ENCODE assay signal across 24 mouse cellular contexts in the genomic region with DNA sequence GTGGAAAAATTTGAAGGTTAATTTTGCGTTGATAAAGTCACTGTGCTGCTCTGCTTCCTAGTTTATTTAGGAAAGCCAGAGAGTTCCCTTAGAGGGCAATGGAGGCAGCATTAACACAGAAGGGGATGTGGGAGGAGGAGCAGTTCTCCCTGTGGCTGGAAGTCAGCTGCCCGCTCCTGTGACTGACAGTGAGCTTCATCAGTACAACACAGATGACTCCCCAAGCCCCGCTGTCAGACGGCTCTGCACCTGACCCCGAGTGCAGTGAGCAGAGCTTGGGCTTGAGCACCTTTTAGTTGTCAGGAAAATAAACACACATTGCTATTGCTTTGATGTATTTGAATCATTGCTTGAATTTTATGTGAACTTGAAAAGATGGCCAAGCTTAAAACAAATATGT.
DNase-seq lines count a peak whose midpoint lies in the region; ATAC-seq and TF ChIP-seq lines count a peak whose summit lies in the region.
"Had no signal": no experiment of that assay in that cellular context is flagged by ENCODE, and none has a peak within 500 bp of the region (broad histone marks: within the 10 kb centered on the region; RNA-seq: fewer than 3 reads in every experiment).

No protein-coding gene starts in this region.

- no peaks in the 10 kb centered on the region for H3K36me3 ChIP-seq in heart, postnatal 0 days (replicated peaks; ENCODE audit: control insufficient read depth, insufficient read depth, low read length)
- H3K36me3 ChIP-seq in heart, embryonic 11.5 days (ENCODE audit: control insufficient read depth, insufficient read depth, low read length) = no peaks in the 10 kb centered on the region
- no peaks in the 10 kb centered on the region for H3K36me3 ChIP-seq in midbrain, embryonic 13.5 days
- H3K36me3 ChIP-seq in midbrain, embryonic 16.5 days (ENCODE audit: control insufficient read depth, insufficient read depth, low read length) = no peaks in the 10 kb centered on the region
- no peaks in the 10 kb centered on the region for H3K36me3 ChIP-seq in hindbrain, postnatal 0 days (ENCODE audit: insufficient read depth, low read length)
- H3K36me3 ChIP-seq: hindbrain, embryonic 15.5 days; kidney, embryonic 15.5 days; limb, embryonic 13.5 days; liver, embryonic 12.5 days had no signal

- no peaks in the 10 kb centered on the region for H3K9me3 ChIP-seq in heart, postnatal 0 days (replicated peaks; ENCODE audit: control insufficient read depth, low read length)
- H3K9me3 ChIP-seq in heart, embryonic 11.5 days (replicated peaks; ENCODE audit: control insufficient read depth, low read length) = no peaks in the 10 kb centered on the region
- H3K9me3 ChIP-seq in midbrain, embryonic 13.5 days = no peaks in the 10 kb centered on the region
- H3K9me3 ChIP-seq in midbrain, embryonic 16.5 days (replicated peaks; ENCODE audit: control insufficient read depth, low read length, poor library complexity, severe bottlenecking) = no peaks in the 10 kb centered on the region
- H3K9me3 ChIP-seq in hindbrain, postnatal 0 days (ENCODE audit: low read length) = no peaks in the 10 kb centered on the region
- H3K9me3 ChIP-seq: forebrain, embryonic 10.5 days; hindbrain, embryonic 15.5 days; kidney, embryonic 15.5 days; limb, embryonic 13.5 days; liver, embryonic 12.5 days had no signal

- no peak overlapping the region for H3K9ac ChIP-seq in heart, postnatal 0 days (replicated peaks; ENCODE audit: low read depth, low read length)
- no peak overlapping the region for H3K9ac ChIP-seq in heart, embryonic 11.5 days (ENCODE audit: low read depth, low read length)
- no peak overlapping the region for H3K9ac ChIP-seq in midbrain, embryonic 13.5 days (replicated peaks)
- H3K9ac ChIP-seq in midbrain, embryonic 16.5 days (ENCODE audit: low read depth, low read length) = no peak overlapping the region
- H3K9ac ChIP-seq in hindbrain, postnatal 0 days (replicated peaks; ENCODE audit: low read length) = no peak overlapping the region
- H3K9ac ChIP-seq: forebrain, postnatal 0 days; hindbrain, embryonic 15.5 days; kidney, embryonic 15.5 days; limb, embryonic 13.5 days; liver, embryonic 12.5 days had no signal

- no peak for TF ChIP-seq EP300 in heart, postnatal 0 days (IDR thresholded peaks at IDR 0.05; ENCODE audit: low read depth)

- H3K4me2 ChIP-seq in heart, postnatal 0 days (ENCODE audit: low read depth, low read length) = no peak overlapping the region
- H3K4me2 ChIP-seq in heart, embryonic 11.5 days = no peak overlapping the region
- H3K4me2 ChIP-seq in midbrain, embryonic 13.5 days (replicated peaks) = no peak overlapping the region
- no peak overlapping the region for H3K4me2 ChIP-seq in midbrain, embryonic 16.5 days (ENCODE audit: low read length)
- H3K4me2 ChIP-seq in hindbrain, postnatal 0 days (ENCODE audit: low read depth, low read length) = no peak overlapping the region
- H3K4me2 ChIP-seq: hindbrain, embryonic 15.5 days; kidney, embryonic 15.5 days; limb, embryonic 13.5 days; liver, embryonic 12.5 days; midbrain, embryonic 11.5 days had no signal

- no peak for TF ChIP-seq CTCF in heart, postnatal 0 days (IDR thresholded peaks at IDR 0.05; ENCODE audit: low read depth)
- TF ChIP-seq CTCF in brain, embryonic 14.5 days (IDR thresholded peaks at IDR 0.05; ENCODE audit: borderline replicate concordance, extremely low read depth, insufficient read depth, insufficient read length) = no peak
- TF ChIP-seq CTCF in hindbrain, postnatal 0 days (IDR thresholded peaks at IDR 0.05; ENCODE audit: low read depth) = no peak

- TF ChIP-seq POLR2A in brain, embryonic 14.5 days (IDR thresholded peaks at IDR 0.05; ENCODE audit: borderline replicate concordance, extremely low read depth, insufficient read depth, insufficient read length, poor library complexity, severe bottlenecking) = no peak

- no peak overlapping the region for H3K27ac ChIP-seq in heart, postnatal 0 days (ENCODE audit: low read depth)
- H3K27ac ChIP-seq in heart, embryonic 11.5 days (ENCODE audit: low read depth, low read length) = no peak overlapping the region
- peak overlapping the region; percentile 53; the same call in 1 of the 2 replicates for H3K27ac ChIP-seq in midbrain, embryonic 13.5 days
- no peak overlapping the region for H3K27ac ChIP-seq in midbrain, embryonic 16.5 days (ENCODE audit: low read length)
- H3K27ac ChIP-seq in hindbrain, postnatal 0 days = no peak overlapping the region
- H3K27ac ChIP-seq: hindbrain, embryonic 15.5 days; kidney, embryonic 15.5 days; limb, embryonic 13.5 days; liver, embryonic 12.5 days had no signal

- H3K27me3 ChIP-seq in heart, postnatal 0 days (ENCODE audit: control insufficient read depth, insufficient read depth, low read length) = no peaks in the 10 kb centered on the region
- H3K27me3 ChIP-seq in heart, embryonic 11.5 days (ENCODE audit: control insufficient read depth, insufficient read depth, low read length) = no peaks in the 10 kb centered on the region
- no peaks in the 10 kb centered on the region for H3K27me3 ChIP-seq in midbrain, embryonic 13.5 days
- H3K27me3 ChIP-seq in midbrain, embryonic 16.5 days (ENCODE audit: control insufficient read depth, insufficient read depth, low read depth, low read length) = no peaks in the 10 kb centered on the region
- no peaks in the 10 kb centered on the region for H3K27me3 ChIP-seq in hindbrain, postnatal 0 days (ENCODE audit: insufficient read depth, low read length)
- H3K27me3 ChIP-seq: hindbrain, embryonic 15.5 days; kidney, embryonic 15.5 days; limb, embryonic 13.5 days; liver, embryonic 12.5 days had no signal

- no peak overlapping the region for H3K4me3 ChIP-seq in heart, postnatal 0 days (ENCODE audit: low read depth, low read length)
- no peak overlapping the region for H3K4me3 ChIP-seq in heart, embryonic 11.5 days (ENCODE audit: low read depth, low read length)
- no peak overlapping the region for H3K4me3 ChIP-seq in midbrain, embryonic 13.5 days (replicated peaks)
- no peak overlapping the region for H3K4me3 ChIP-seq in midbrain, embryonic 16.5 days (ENCODE audit: low read depth, low read length)
- no peak overlapping the region for H3K4me3 ChIP-seq in hindbrain, postnatal 0 days (ENCODE audit: low read length)
- H3K4me3 ChIP-seq: forebrain, embryonic 10.5 days; hindbrain, embryonic 15.5 days; kidney, embryonic 15.5 days; limb, embryonic 13.5 days; liver, embryonic 12.5 days had no signal

- peak; percentile 30 for DNase-seq in heart, postnatal 0 days (ENCODE audit: low spot score)
- DNase-seq in brain, embryonic 14.5 days (ENCODE audit: low read depth) = peak; percentile 31
- peak; percentile 15 for DNase-seq in hindbrain, postnatal 0 days (ENCODE audit: low spot score)
- no peak for DNase-seq in embryo, embryonic 10 days (ENCODE audit: low spot score)
- DNase-seq: adrenal gland, adult 2 months; cerebellum, adult 11-12 months; forebrain, postnatal 0 days; gastrocnemius, postnatal 14 days; kidney, adult 11 months; kidney, postnatal 36 days; layer of hippocampus, adult 9-11 months; lung, adult 18-20 months; lung, postnatal 10 days; right cerebral cortex, adult 18-20 months; right cerebral cortex, postnatal 4 days had no signal

- 42% methylated on average over 5 of the region's 5 CpGs for WGBS in heart, postnatal 0 days
- 42% methylated on average over 5 of the region's 5 CpGs for WGBS in heart, embryonic 11.5 days (ENCODE audit: insufficient replicate concordance)
- 58% methylated on average over 5 of the region's 5 CpGs for WGBS in midbrain, embryonic 13.5 days
- WGBS in midbrain, embryonic 16.5 days = 50% methylated on average over 5 of the region's 5 CpGs
- 41% methylated on average over 5 of the region's 5 CpGs for WGBS in hindbrain, postnatal 0 days

- peaks cover 13% of the 10 kb centered on the region for H3K4me1 ChIP-seq in heart, postnatal 0 days (ENCODE audit: control insufficient read depth, insufficient read depth)
- H3K4me1 ChIP-seq in heart, embryonic 11.5 days (ENCODE audit: control insufficient read depth, insufficient read depth, low read length) = peaks cover 12% of the 10 kb centered on the region
- peaks cover 11% of the 10 kb centered on the region for H3K4me1 ChIP-seq in midbrain, embryonic 13.5 days (replicated peaks)
- H3K4me1 ChIP-seq in midbrain, embryonic 16.5 days (ENCODE audit: control insufficient read depth, insufficient read depth, low read length) = peaks cover 5% of the 10 kb centered on the region; the same call in 1 of the 2 replicates
- 0 out of 2 replicates have a peak, but pooled peaks cover 4% of the 10 kb centered on the region for H3K4me1 ChIP-seq in hindbrain, postnatal 0 days (ENCODE audit: insufficient read depth, low read length)
- H3K4me1 ChIP-seq: liver, embryonic 12.5 days had no signal

- ATAC-seq in heart, postnatal 0 days (ENCODE audit: insufficient read depth, low read depth) = no peak
- ATAC-seq in heart, embryonic 11.5 days (replicated peaks; ENCODE audit: insufficient number of reproducible peaks, low FRiP score, low TSS enrichment) = no peak
- ATAC-seq in midbrain, embryonic 13.5 days = no peak
- ATAC-seq in midbrain, embryonic 16.5 days = no peak
- no peak for ATAC-seq in hindbrain, postnatal 0 days
- ATAC-seq: liver, embryonic 12.5 days had no signal
